Mouse (Mus musculus) thymus, postnatal 10 days (tissue): ENCODE measurements at regions not wholly inside any gene's neighbourhood (a gene's known extent, or its start where the extent isn't known, plus 50 kb on each side); places are given as distances from the start of the nearest gene placed in this dataset.

ENCODE experiments used
- DNase-seq, 2 experiments: peaks; one replicate each; pipeline ENCODE4 v3.0.0; 2021; ENCODE audit warnings: low spot score in 2 of 2

DNA sequence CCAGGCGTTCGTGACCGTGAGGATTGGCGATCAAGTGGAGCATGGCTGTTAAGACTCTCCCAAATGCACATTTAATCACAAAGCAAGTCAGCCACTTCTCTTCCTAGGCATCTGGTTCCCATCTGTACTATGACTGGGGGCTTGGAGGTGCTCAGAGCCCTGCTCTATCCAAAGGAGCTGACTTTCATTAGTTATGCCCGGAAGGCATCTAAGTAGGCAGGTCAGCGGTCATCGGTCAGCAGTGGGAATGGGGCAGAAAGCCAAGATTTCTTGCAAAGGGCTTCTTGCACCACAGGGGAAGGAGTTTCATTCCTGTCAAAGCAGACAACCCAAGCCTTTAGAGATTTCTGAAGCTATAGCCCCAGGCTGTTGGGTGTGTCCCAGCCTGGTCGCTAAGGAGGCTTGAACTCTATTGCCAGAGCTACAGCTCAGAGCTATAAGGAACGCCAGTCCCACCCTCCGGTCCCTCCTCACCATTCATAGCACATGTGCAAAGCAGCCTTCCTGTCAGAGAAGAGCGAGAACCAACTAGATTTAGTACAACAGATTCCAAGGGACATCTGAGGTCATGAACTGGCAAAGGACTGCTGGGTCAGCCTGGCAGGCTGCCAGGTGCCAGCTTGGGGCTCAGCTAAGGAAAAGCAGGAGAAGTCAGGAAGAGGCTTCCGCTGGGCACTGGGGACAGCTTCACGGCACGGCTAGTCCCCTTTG, 175.6 kb downstream of the Fam43a start:
- DNase-seq, result no peak

GRCm38 (mm10) chr16:30775740-30776700, 176.5 kb downstream of the Fam43a start:
- DNase-seq, result no peak

GRCm38 (mm10) chr16:30777416-30777815, 177.9 kb downstream of the Fam43a start:
- no peak for DNase-seq

DNA sequence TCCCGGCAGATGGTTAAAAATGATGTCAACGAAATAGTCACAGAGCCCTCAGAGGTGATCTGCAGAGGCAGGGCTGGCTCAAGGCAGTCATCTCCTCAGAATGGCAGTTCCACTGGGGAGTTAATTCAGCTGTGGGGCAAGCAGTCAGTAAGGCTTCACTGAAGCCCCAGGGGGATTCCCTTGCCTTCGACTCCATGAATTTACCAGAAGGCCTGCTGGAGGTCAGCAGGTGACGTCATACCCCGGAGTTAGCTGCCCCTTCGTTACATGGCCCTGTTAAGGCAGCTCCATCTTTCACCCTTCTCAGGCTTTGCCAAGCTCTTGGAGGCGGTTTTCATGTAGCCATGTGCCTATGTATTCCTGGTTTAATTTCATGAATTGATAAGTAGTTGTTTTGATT, 178.6 kb downstream of the Fam43a start:
- DNase-seq, result no peak

- DNase-seq, result no peak
These were observed 179.4 kb downstream of the Fam43a start for GRCm38 (mm10) chr16:30778945-30779344.

- DNase-seq, result no peak
These were observed 184.7 kb downstream of the Fam43a start for GRCm38 (mm10) chr16:30784261-30784660.

DNA sequence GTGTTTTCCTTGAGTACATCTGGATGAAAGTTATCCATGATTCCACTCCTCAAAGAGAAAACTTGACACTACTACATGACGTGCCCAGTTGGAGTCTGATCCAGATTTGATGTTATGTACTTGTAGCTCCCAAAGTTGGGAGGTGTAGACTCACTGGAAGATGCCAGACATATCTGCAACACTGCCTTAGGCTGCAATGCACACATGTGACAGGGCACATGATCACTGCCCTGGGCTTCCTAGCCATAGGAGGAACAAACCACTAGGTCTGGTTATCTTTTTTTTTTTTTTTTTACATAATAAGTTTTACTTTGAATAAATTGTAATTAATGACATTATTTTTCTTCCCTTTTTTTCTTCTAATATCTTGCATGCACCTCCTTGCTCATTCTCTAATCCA, 185.4 kb downstream of the Fam43a start:
- DNase-seq, result no peak

DNA sequence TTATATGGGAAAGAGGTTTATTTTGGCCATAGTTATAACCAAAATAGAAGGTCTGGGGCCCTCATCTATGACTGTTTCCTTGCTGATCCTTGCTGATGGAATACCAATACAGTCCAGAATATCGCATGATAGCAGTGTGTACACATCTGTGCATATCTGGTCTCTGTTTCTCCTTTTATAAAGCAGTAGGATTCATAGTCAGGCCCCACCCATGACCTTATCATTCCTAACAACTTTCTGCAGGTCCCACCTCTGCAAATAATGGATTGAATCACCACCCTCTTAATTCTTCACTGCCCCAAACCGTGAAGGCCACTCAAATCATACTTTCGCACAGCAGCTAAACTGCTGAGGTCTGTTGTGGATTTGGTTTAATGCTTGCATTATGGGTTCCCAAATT, 186.5 kb downstream of the Fam43a start:
- DNase-seq, result no peak

DNA sequence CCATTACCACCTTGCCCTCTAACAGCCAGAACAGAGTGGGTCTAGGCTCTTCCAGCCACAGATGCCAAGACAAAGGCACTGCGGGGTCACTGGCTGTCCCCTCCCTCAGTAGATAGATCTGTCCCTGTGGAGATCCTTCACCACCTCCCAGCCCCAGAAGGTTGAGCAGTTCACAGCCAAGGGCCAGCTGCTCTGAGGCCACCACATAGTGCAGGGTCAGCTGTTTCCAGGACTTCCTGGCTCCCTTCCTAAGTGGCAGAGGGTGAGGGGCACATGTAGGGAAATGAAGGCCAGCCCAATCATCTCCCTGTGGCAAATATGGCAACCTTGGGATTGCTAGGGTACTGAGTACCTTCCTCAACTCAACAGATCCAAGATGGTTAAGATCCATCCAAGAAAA, 187.8 kb downstream of the Fam43a start:
- no peak for DNase-seq

GRCm38 (mm10) chr16:30788321-30788781, 188.8 kb downstream of the Fam43a start:
- no peak for DNase-seq

GRCm38 (mm10) chr16:30788944-30789781, 189.6 kb downstream of the Fam43a start:
- no peak for DNase-seq

- no peak for DNase-seq
These were observed 190.5 kb downstream of the Fam43a start for GRCm38 (mm10) chr16:30790036-30790435.

- no peak for DNase-seq
These were observed 191.1 kb downstream of the Fam43a start for GRCm38 (mm10) chr16:30790551-30791001.

DNA sequence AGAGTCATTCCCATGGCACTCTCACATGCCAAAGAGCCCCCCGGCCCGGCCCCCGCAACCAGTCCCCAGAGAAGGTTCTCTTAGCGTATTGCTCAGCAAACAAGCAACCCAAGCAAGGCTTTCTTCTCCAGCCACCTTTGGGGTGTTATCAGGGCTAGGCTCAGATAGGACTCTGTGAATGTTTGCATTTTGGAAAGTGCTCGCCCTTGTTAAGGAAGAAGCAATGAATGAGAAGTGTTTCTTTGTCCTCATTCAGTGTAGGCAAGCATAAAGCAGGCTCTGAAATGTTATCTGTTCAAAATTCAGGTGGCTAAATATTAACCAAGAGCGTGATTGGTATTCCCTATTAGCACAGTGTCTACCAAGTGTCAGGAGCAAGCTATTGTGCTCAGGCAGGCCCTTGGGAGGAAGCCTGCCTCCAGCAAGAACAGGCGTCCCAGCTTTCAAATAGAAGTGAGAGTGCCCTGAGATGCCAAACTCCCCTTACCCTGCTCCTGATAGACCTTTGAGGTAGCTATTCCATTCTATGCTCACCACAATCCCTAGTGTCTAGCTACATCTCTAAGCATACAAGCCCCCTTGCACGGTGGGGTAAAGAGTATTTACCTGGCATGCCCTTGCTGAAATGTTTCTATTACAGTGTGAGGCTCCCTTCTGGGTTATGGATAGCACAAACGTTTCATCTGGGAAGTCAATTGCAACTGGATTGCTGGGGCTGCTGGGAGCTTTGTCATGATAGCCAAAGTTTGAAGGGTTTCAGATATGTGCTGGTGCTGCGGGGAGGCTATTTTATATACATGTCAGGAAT, 191.7 kb downstream of the Fam43a start:
- no peak for DNase-seq

DNA sequence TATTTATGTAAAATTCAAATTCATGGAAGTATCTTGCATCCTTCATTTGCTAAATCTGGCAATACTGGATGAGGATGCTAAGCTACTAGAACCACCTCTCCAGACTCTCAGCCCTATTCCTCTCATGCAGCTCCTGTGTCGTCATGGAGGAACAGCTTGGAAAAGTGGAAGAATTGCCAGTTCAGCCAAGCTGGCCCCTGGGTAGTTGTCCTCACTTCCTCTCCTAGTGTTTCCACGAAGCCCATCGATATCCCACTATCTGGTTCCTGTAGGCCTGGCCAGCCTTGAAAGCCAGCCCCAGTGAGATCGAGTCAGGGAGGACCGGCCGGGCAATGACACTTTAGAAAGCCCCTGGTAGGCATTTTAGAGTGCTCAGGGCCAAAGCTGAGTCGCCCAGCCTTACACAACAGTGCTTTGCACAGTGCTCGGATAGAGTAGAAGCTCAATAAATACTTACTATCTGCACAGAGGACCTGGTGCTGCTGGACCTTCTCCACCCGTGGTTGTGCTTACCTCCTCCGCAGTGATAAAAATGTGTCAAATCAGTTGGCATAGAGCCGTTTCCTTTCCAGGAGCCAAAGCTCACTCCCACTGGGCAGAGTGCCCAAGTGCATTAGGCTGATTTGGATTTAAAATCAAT, 193.3 kb downstream of the Fam43a start:
- no peak for DNase-seq

DNA sequence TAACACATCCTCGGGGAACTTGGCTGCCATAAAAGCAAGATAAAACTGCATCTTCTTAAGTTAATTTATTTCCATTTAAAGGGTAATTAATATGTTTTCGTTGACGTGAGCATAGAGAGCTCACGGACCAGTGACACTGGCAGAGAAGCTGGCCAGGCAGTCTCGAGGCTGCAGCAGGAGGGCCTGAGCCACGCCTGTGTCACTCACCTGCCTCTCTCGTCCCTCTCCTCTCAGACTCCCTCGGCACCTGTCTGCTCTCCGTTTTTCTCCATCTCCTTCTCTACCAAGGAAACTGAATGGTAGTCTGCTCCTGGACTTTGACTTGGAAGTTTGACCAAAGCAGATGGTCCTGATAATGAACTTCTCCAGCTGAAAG, 193.8 kb downstream of the Fam43a start:
- no peak for DNase-seq

DNA sequence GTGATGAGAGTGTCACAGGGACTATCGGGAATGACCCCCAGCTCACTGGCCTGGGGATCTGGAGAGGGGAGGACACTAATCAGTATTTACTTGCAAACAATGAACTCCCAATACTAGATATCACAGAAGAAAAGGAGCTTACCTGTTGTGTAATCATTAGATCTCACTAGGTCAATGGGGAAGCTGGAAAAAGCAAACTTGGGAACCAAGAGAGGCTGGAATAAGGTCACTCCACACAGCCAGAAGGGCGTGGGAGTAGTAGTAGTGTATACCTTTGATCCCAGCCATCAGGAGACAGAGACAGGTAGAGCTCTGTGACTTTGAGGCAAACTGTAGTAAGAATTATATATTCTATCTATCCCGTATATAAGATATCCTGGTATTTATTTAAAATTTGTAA, 194.3 kb downstream of the Fam43a start:
- DNase-seq, result no peak

DNA sequence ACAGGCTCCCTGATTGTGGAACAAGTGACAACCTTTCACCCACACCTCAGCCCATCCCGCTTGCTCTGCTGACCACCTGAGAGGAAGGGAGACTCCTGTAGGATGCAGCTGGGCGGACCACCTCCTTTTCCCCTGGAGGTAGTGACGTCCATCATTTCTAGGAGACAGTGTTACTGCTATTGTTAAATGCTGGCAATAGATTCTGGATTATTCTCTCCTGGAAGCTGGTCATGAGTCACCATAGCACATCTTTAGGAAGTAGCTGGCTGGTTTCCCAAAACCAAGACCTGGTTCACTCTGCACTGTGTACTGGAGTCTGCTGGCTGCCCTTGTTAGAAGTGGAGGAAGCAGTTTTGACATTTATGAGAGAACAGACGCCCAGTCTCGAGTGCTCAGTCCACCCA, 196.0 kb downstream of the Fam43a start:
- no peak for DNase-seq

GRCm38 (mm10) chr16:30796103-30796502, 196.6 kb downstream of the Fam43a start:
- DNase-seq, result no peak

GRCm38 (mm10) chr16:30797006-30797405, 197.5 kb downstream of the Fam43a start:
- no peak for DNase-seq
